Mouse (Mus musculus) E14TG2a.4 (cell line): Measurements from ENCODE around the gene Rhno1.

Experiments used
- H3K27me3 ChIP-seq: 2 replicates; pipeline ENCODE4 v1.6.1; 2014; ENCODE audit warnings: low read length, control low read depth; ENCODE audit not compliant: insufficient read depth
- H3K36me3 ChIP-seq: 2 replicates; pipeline ENCODE4 v1.6.1; 2014; ENCODE audit warnings: low read length, control low read depth; ENCODE audit not compliant: insufficient read depth
- H3K4me1 ChIP-seq: replicated peaks from 2 replicates; pipeline ENCODE4 v1.6.1; 2014; ENCODE audit warnings: low read depth, low read length, control low read depth
- H3K4me3 ChIP-seq: replicated peaks from 2 replicates; pipeline ENCODE4 v1.5.1; 2014; ENCODE audit warnings: mild to moderate bottlenecking, low read length
- H3K9me3 ChIP-seq: 2 replicates; pipeline ENCODE4 v1.6.1; 2014; ENCODE audit warnings: low read length, control low read depth
- CTCF ChIP-seq: conservative IDR thresholded peaks from 2 replicates; pipeline ENCODE4 v1.5.1; 2014; ENCODE audit warnings: low read length
- NANOG ChIP-seq: IDR thresholded peaks from 2 replicates; pipeline ENCODE4 v1.6.1; 2014; ENCODE audit warnings: borderline replicate concordance, low read length, mixed read lengths
- POU5F1 ChIP-seq: IDR thresholded peaks from 2 replicates; pipeline ENCODE4 v1.6.1; 2014; ENCODE audit warnings: low read length, borderline replicate concordance

Rhno1 gene

DNA sequence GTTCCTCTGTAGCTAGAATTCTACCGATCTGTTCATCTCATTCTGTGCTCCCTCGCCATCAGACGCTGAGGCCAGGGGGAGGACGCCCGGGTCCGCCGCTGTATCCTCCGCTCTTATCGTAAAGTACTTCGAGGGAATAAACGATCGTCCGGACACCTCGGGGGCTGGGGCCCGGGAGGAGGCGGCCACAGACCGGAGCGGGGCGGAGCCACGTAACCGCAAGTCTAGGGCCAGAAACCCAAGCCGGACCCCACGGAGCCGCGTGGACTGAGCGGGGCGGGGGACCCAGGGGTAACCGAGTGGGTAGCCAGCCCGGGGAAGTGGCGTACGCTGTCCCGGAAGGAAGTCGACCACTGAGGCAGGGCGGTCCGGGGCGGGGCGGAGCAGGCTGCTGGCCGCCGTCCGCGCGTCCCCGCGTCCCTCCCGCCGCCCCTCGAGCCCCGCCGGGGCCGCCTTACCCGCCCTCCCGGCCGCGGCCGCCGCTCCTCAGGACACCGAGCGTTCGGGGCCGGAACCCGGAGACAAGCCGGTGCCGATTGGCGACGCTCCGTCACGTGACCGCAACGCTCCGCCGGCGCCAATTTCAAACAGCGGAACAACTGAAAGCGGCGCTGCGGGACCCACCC is at the start of gene Rhno1, which contains the start of gene Foxm1:
Rhno1 (minus strand) TSS at position 531 of the 626 bp plus-strand sequence.
Foxm1 (plus strand) TSS at position 587 of the 626 bp plus-strand sequence.
- Histone ChIP-seq H3K36me3 (peaks cover 65% of the 10 kb centered on the region), H3K27me3 (no peaks in the 10 kb centered on the region), H3K4me3 (peak within 1 kb of the TSS; percentile 91), H3K9me3 (no peaks in the 10 kb centered on the region), H3K4me1 (peaks cover 73% of the 10 kb centered on the region)
- TF ChIP-seq CTCF = no peak
- TF ChIP-seq NANOG = no peak
- TF ChIP-seq POU5F1 = no peak

DNA sequence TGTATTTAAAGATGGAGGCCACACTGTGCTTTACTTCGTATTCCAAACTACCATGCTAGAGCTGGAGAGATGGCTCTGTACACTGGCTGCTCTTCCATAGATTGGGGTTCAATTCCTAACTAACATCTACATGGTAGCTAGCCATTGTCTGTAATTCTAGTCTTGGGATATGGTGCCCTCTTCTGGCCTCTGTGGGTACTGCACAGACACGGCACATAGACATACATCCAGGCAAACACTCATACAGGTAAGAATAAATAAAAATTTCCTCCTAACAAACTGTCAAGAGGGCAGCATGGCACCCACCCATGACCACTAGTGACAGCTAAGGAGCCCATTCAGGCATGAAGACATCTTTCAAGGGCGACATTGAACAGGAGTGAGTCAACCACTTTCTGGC is 48.4 kb upstream of the Rhno1 start:
- Histone ChIP-seq H3K4me3 (no peak overlapping the region), H3K4me1 (peaks cover 69% of the 10 kb centered on the region), H3K9me3 (no peaks in the 10 kb centered on the region), H3K27me3 (no peaks in the 10 kb centered on the region), H3K36me3 (peaks cover 86% of the 10 kb centered on the region)
- TF ChIP-seq CTCF (peak; percentile 96), POU5F1 (no peak)

DNA sequence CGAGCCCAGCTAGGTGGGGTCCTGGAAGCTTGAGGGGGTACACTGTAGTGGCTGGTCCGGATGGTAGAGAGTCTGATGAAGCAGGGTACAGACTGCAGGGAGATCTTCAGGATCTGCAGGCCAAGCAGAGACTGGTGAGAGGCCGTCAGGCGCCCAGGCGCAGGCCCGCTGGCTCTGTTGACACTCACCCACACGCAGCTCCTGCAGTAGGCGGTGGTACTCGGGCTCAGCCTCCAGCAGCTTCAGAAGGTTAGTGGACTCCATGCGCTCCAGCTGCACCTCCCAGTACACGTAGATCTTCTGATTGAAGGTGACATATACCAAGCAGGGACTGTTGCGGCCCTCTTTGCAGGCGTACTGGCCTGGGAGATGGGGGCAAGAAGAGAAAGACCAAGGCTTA is 47.6 kb upstream of the Rhno1 start:
- Histone ChIP-seq H3K36me3 (peaks cover 85% of the 10 kb centered on the region), H3K4me3 (no peak overlapping the region), H3K27me3 (no peaks in the 10 kb centered on the region), H3K4me1 (peaks cover 64% of the 10 kb centered on the region), H3K9me3 (no peaks in the 10 kb centered on the region)
- TF ChIP-seq CTCF = no peak
- no peak for TF ChIP-seq POU5F1
- no peak for TF ChIP-seq NANOG

DNA sequence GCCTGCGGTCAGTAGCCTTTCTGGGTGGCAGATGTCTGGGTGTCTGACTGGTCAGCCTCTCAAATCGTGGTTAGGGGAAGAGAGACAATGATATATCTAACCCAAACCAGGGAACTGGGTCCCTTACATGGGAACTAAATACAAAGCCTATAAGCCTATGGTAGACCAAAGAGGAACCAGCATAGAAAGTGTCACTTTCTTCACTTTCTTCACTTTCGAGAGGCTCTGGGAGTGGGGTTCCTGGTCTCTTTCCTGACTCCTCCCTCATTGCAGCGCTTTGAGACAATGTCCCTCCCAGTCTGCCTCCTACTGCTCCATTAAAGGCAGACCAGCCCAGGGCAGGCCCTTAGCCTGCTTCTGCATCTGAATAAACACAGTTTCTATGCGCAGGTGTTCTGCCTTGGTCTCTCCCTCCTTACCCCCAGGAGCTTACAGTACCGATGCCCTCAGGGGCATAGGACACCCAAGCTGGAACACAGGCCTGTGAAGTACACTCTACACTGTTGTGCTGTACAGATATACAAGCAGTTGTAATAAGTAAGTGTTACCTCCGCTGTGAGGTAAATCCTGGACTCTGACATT is 45.9 kb upstream of the Rhno1 start:
- H3K36me3 ChIP-seq = peaks cover 80% of the 10 kb centered on the region

DNA sequence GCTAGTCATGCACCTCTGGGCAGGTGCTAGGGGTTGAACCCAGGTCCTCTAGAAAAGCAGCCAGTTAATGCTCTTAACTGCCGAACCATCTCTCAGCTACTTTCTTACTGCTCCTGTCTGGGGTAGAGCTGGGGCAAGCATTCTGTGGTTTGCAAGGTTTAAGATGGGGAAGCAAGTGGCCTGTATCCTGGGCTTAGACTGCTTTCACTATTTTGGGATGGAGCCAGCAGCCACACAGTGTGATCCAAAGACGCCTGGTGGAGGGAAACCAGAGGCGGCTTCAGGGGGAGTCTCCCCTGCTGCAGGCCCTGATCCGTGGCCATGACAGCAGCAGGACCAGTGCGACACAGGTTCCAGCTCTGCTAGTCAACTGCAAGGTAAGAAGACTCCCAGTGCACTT is 42.0 kb upstream of the Rhno1 start:
- peaks cover 39% of the 10 kb centered on the region for H3K4me1 ChIP-seq
- no peaks in the 10 kb centered on the region for H3K9me3 ChIP-seq
- H3K27me3 ChIP-seq = peaks cover 15% of the 10 kb centered on the region
- no peak for TF ChIP-seq NANOG
- TF ChIP-seq CTCF = no peak
- no peak for TF ChIP-seq POU5F1
- no peak overlapping the region for H3K4me3 ChIP-seq
- peaks cover 42% of the 10 kb centered on the region for H3K36me3 ChIP-seq

More for the DNA sequence above, 45.9 kb upstream of the Rhno1 start:
- Histone ChIP-seq H3K4me1 (peaks cover 52% of the 10 kb centered on the region), H3K4me3 (peak overlapping the region; percentile 41; the same call in 1 of the 2 replicates), H3K27me3 (no peaks in the 10 kb centered on the region), H3K9me3 (no peaks in the 10 kb centered on the region)
- TF ChIP-seq NANOG (no peak), POU5F1 (no peak), CTCF (no peak)

DNA sequence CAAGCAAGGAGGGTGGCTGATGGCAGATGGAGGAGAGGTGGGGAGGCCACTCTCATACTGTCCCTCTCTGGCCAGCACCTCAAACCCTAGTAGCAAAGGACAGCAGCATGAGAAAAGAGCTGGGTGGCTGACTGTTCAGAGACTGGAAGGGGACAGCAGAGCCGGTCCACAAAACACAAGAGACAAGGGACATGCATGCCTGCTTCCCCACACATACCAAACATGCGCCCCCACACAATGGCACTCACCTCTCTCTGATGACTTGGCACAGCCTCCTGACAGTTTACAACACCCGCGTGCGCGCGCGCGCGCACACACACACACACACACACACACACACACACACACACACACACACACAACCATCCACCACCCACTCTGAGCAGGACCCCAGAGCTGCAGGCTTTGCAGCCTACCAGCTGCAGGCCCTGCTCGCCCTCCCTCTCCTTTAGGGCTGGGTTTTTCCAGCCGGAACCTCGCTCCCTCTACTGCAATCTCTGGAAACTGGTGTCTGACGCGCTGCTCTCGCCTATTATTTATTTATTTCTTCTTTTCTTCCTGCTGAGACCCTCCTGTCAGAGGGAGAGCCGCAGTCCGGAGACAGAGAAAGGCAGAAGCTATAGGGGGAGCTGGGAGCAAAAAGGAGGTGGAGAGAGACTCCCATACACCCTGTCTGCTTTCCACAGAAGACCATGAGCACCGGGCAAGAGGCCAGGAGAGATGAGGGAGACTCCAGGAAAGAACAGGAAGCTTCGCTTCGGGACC is 36.9 kb upstream of the Rhno1 start:
- Histone ChIP-seq H3K36me3 (no peaks in the 10 kb centered on the region), H3K27me3 (peaks cover 19% of the 10 kb centered on the region), H3K4me1 (peaks cover 11% of the 10 kb centered on the region; the same call in 1 of the 2 replicates), H3K9me3 (no peaks in the 10 kb centered on the region), H3K4me3 (peak overlapping the region; percentile 30; the same call in 1 of the 2 replicates)
- TF ChIP-seq POU5F1 = no peak

DNA sequence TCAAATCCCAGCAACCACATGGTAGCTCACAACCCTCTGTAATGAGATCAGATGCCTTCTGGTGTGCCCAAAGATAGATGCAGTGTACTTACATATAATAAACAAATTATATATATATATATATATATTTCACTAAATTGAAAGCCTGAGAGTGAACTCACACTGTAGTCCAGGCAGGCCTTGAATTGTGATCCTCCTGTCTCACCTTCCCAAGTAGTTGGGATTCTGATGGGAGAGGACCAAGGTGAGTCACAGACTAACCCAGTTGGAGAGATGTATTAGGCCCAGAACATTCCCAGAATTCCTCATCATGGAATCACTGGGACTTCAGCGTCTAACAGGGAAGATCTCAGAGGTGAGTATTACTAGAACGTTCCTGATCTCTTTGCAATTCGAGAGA is 36.3 kb upstream of the Rhno1 start, which contains the start of gene Nrip2:
Nrip2 (plus strand) TSS at position 301 of the 400 bp plus-strand sequence.
- TF ChIP-seq NANOG (no peak), POU5F1 (no peak), CTCF (no peak)
- H3K4me3 ChIP-seq = peak within 1 kb of the TSS; percentile 30; the same call in 1 of the 2 replicates
- H3K9me3 ChIP-seq = no peaks in the 10 kb centered on the region
- H3K27me3 ChIP-seq = peaks cover 19% of the 10 kb centered on the region
- peaks cover 11% of the 10 kb centered on the region; the same call in 1 of the 2 replicates for H3K4me1 ChIP-seq
- H3K36me3 ChIP-seq = no peaks in the 10 kb centered on the region

DNA sequence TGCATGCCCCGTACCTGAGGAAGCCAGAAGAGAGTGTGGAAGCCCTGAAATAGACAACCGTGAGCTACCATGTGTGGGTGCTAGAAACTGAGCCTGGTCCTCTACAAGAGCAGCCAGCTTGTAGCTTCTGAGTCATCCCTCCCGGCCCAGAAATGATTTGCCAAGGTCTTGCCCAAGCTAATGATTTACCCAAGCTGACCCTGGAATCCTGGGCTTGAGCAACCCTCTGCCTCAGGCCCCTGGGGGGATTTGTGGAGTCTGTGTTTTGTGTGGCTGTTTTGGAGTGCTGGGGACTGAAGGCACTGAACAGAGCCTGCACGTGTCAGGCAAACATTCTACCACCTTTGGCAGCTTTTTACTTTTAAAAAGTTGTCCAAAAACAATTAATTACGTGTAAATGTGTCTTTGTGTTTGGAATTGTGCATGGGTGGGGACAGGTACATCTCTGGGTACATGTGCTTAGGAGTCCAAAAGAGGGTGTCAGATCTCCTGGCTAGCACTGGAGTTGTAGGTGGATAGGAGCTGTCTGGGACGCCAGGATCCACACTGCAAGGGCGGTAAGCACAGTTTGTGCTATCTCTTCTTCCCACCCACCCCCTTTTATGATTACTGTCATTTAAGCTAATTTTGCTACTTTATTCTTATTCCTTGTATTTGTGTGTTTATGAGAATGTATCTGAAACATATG is 35.0 kb upstream of the Rhno1 start:
- no peak overlapping the region for H3K4me3 ChIP-seq
- peaks cover 11% of the 10 kb centered on the region; the same call in 1 of the 2 replicates for H3K4me1 ChIP-seq
- peaks cover 19% of the 10 kb centered on the region for H3K27me3 ChIP-seq
- H3K36me3 ChIP-seq = no peaks in the 10 kb centered on the region
- TF ChIP-seq POU5F1 = no peak
- no peak for TF ChIP-seq CTCF
- no peak for TF ChIP-seq NANOG
- H3K9me3 ChIP-seq = no peaks in the 10 kb centered on the region
